Mouse (Mus musculus): ENCODE measurements at regions not wholly inside any gene's neighbourhood (a gene's known extent, or its start where the extent isn't known, plus 50 kb on each side); places are given as distances from the start of the nearest gene placed in this dataset.

DNA sequence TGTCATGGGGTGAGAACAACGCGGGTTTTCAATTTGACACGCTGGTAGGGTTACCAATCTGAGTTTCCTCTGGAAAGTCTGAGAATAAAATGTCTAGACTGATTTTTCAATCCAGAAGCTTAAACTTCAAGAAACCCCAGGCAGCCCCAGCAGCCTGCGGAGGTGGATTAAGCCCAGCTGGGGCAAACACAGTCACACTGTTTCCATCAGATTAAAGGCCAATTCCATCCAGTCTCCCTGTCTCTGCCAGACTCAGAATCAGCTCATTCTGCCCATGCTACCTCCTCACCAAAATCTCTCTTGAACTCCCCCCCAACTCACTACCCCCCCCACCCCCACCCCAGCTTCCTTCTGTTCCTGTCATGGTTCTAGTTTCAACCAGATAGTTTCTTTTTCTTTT lies 307.9 kb upstream of the Dcbld2 start:
- no peak for TF ChIP-seq POLR2A (IDR thresholded peaks at IDR 0.05; ENCODE audit: low read depth, low read length)
- no peak for TF ChIP-seq CTCF (conservative IDR thresholded peaks at IDR 0.05; ENCODE audit: insufficient read depth, insufficient read length, low read depth, low read length)

All from kidney, adult 2 months (tissue).